Mouse (Mus musculus): Measurements from ENCODE around the gene Ankrd6. TPM values are rescaled to one million over a fixed set of nuclear protein-coding genes. Genes with fewer than 3 reads are reported as not detected.

Ankrd6 gene
- total and polyA plus RNA-seq, 3 experiments = 1.1 to 1.8 TPM; not detected in 1

GRCm38 (mm10) chr4:32961394-32961793 is 10.8 kb upstream of the Ankrd6 start:
- Histone ChIP-seq H3K27ac (ENCODE audit: control insufficient read depth, low read depth, low read length) (no peak overlapping the region), H3K4me1 (ENCODE audit: control insufficient read depth in 1 of 2, insufficient read depth in 2 of 2, low read length in 2 of 2) (no peaks in the 10 kb centered on the region), H3K9me3 (replicated peaks; ENCODE audit: insufficient read depth, low read length) (no peaks in the 10 kb centered on the region), H3K79me2 (ENCODE audit: control insufficient read depth, insufficient read depth, low read length, poor library complexity) (no peaks in the 10 kb centered on the region), H3K27me3 (ENCODE audit: control insufficient read depth in 1 of 2, insufficient read depth in 2 of 2, low read length in 2 of 2) (no peaks in the 10 kb centered on the region; a peak in 1 of 4 replicates), H3K4me3 (ENCODE audit: control insufficient read depth in 1 of 2, insufficient read depth in 1 of 2, low read depth in 2 of 2, low read length in 2 of 2) (no peak overlapping the region), H3K36me3 (ENCODE audit: control insufficient read depth in 1 of 2, insufficient read depth in 2 of 2, low read length in 2 of 2) (no peaks in the 10 kb centered on the region), H3K9ac (ENCODE audit: control insufficient read depth, low read depth, low read length, poor library complexity, severe bottlenecking) (no peak overlapping the region)
- no peak for DNase-seq (ENCODE audit: low read depth, low spot score)
- no peak for TF ChIP-seq HCFC1 (IDR thresholded peaks at IDR 0.05; ENCODE audit: low read depth, low read length)
- TF ChIP-seq RAD21 (IDR thresholded peaks at IDR 0.05; ENCODE audit: low read depth, low read length) = no peak
- no peak for TF ChIP-seq UBTF (IDR thresholded peaks at IDR 0.05; ENCODE audit: borderline replicate concordance, insufficient read depth, low read depth, low read length)
- no peak for TF ChIP-seq ZC3H11A (IDR thresholded peaks at IDR 0.05; ENCODE audit: low read depth, low read length)
- TF ChIP-seq GATA1 (IDR thresholded peaks at IDR 0.05; ENCODE audit: low read depth, low read length) = no peak

- Histone ChIP-seq H3K79me2 (ENCODE audit: control insufficient read depth, insufficient read depth, low read length, poor library complexity) (no peaks in the 10 kb centered on the region), H3K9ac (ENCODE audit: control insufficient read depth, low read depth, low read length, poor library complexity, severe bottlenecking) (no peak overlapping the region), H3K27ac (ENCODE audit: control insufficient read depth, low read depth, low read length) (no peak overlapping the region), H3K4me3 (ENCODE audit: control insufficient read depth in 1 of 2, insufficient read depth in 1 of 2, low read depth in 2 of 2, low read length in 2 of 2) (no peak overlapping the region), H3K4me1 (ENCODE audit: control insufficient read depth in 1 of 2, insufficient read depth in 2 of 2, low read length in 2 of 2) (no peaks in the 10 kb centered on the region), H3K9me3 (replicated peaks; ENCODE audit: insufficient read depth, low read length) (no peaks in the 10 kb centered on the region), H3K27me3 (ENCODE audit: control insufficient read depth in 1 of 2, insufficient read depth in 2 of 2, low read length in 2 of 2) (no peaks in the 10 kb centered on the region; a peak in 1 of 4 replicates), H3K36me3 (ENCODE audit: control insufficient read depth in 1 of 2, insufficient read depth in 2 of 2, low read length in 2 of 2) (no peaks in the 10 kb centered on the region)
- TF ChIP-seq GABPA (IDR thresholded peaks at IDR 0.05; ENCODE audit: low read depth, low read length) = no peak
- no peak for TF ChIP-seq TBP (IDR thresholded peaks at IDR 0.05; ENCODE audit: low read depth, low read length)
- TF ChIP-seq USF2 (IDR thresholded peaks at IDR 0.05; ENCODE audit: borderline replicate concordance in 1 of 2, insufficient read depth in 1 of 2, low read depth in 1 of 2, low read length in 2 of 2) = no peak
- TF ChIP-seq ETS1 (IDR thresholded peaks at IDR 0.05; ENCODE audit: low read depth, low read length) = no peak
- TF ChIP-seq POLR2AphosphoS2 (IDR thresholded peaks at IDR 0.05; ENCODE audit: low read length) = no peak
- no peak for TF ChIP-seq GATA1 (IDR thresholded peaks at IDR 0.05; ENCODE audit: low read depth, low read length)
- TF ChIP-seq ZC3H11A (IDR thresholded peaks at IDR 0.05; ENCODE audit: low read depth, low read length) = no peak
- TF ChIP-seq NRF1 (IDR thresholded peaks at IDR 0.05; ENCODE audit: insufficient read depth, low read depth, low read length, poor library complexity, severe bottlenecking) = no peak
- no peak for TF ChIP-seq ZKSCAN1 (IDR thresholded peaks at IDR 0.05; ENCODE audit: low read depth, low read length)
- no peak for TF ChIP-seq TAL1 (IDR thresholded peaks at IDR 0.05; ENCODE audit: low read length)
- TF ChIP-seq RCOR1 (IDR thresholded peaks at IDR 0.05; ENCODE audit: low read depth, low read length) = no peak
- TF ChIP-seq SMC3 (IDR thresholded peaks at IDR 0.05; ENCODE audit: low read depth, low read length) = no peak
- TF ChIP-seq CHD2 (IDR thresholded peaks at IDR 0.05; ENCODE audit: low read length) = no peak
- no peak for TF ChIP-seq MAFK (IDR thresholded peaks at IDR 0.05; ENCODE audit: borderline replicate concordance, low read depth, low read length)
- no peak for TF ChIP-seq KAT2A (conservative IDR thresholded peaks at IDR 0.05; ENCODE audit: low read depth, low read length)
- no peak for TF ChIP-seq ZNF384 (IDR thresholded peaks at IDR 0.05; ENCODE audit: low read depth, low read length)
- DNase-seq (ENCODE audit: low read depth, low spot score) = no peak
Measured at GRCm38 (mm10) chr4:32956423-32956822, 5.8 kb upstream of the Ankrd6 start.
